Mouse (Mus musculus): Measurements from ENCODE around the gene Gls2.
"Not testable (repeated sequence)": the region's sequence is repeated elsewhere in the genome, so short reads cannot be mapped to it uniquely, and the experiment has no call there.

Gls2 gene

GRCm38 (mm10) chr10:128194551-128195461 is 549 bp downstream of the Gls2 start:
- ATAC-seq (ENCODE audit: low TSS enrichment): peak; percentile 78

- ATAC-seq (ENCODE audit: low TSS enrichment): no peak
These were observed 7.6 kb downstream of the Gls2 start for GRCm38 (mm10) chr10:128201856-128202255.

- ATAC-seq (ENCODE audit: low TSS enrichment): no peak
These were observed 10.7 kb downstream of the Gls2 start for GRCm38 (mm10) chr10:128204941-128205340.

- no peak for ATAC-seq (ENCODE audit: low TSS enrichment)
These were observed 14.1 kb downstream of the Gls2 start for GRCm38 (mm10) chr10:128208326-128208725.

GRCm38 (mm10) chr10:128209311-128210009 is 15.2 kb downstream of the Gls2 start:
- ATAC-seq (ENCODE audit: low TSS enrichment): no peak

GRCm38 (mm10) chr10:128210131-128210530 is 15.9 kb downstream of the Gls2 start:
- no peak for ATAC-seq (ENCODE audit: low TSS enrichment)

GRCm38 (mm10) chr10:128210954-128211353 is 16.7 kb downstream of the Gls2 start:
- ATAC-seq (ENCODE audit: low TSS enrichment): no peak

- ATAC-seq (ENCODE audit: low TSS enrichment): peak; percentile 90
These were observed 17.3 kb downstream of the Gls2 start, which contains the start of gene Spryd4 for GRCm38 (mm10) chr10:128211390-128212108. Gene Spryd4, minus strand, starts transcription at chr10:128211807.

- no peak for ATAC-seq (ENCODE audit: low TSS enrichment)
These were observed 17.9 kb downstream of the Gls2 start for GRCm38 (mm10) chr10:128212148-128212547.

GRCm38 (mm10) chr10:128212871-128213323 is 18.6 kb downstream of the Gls2 start:
- peak; percentile 50 for ATAC-seq (ENCODE audit: low TSS enrichment)

- not testable (repeated sequence) for ATAC-seq (ENCODE audit: low TSS enrichment)
These were observed 19.9 kb downstream of the Gls2 start for GRCm38 (mm10) chr10:128214112-128214511.

GRCm38 (mm10) chr10:128214981-128215380 is 20.7 kb downstream of the Gls2 start:
- ATAC-seq (ENCODE audit: low TSS enrichment): no peak

GRCm38 (mm10) chr10:128218387-128219117 is 24.3 kb downstream of the Gls2 start:
- no peak for ATAC-seq (ENCODE audit: low TSS enrichment)

GRCm38 (mm10) chr10:128221533-128222286 is 27.5 kb downstream of the Gls2 start:
- ATAC-seq (ENCODE audit: low TSS enrichment): no peak

- ATAC-seq (ENCODE audit: low TSS enrichment): no peak
These were observed 30.8 kb downstream of the Gls2 start for GRCm38 (mm10) chr10:128225064-128225463.

GRCm38 (mm10) chr10:128225538-128225937 is 31.3 kb downstream of the Gls2 start, which contains the start of gene Mip:
Gene Mip, plus strand, starts transcription at chr10:128225838.
- ATAC-seq (ENCODE audit: low TSS enrichment): no peak

GRCm38 (mm10) chr10:128227592-128227991 is 33.3 kb downstream of the Gls2 start:
- no peak for ATAC-seq (ENCODE audit: low TSS enrichment)

- ATAC-seq (ENCODE audit: low TSS enrichment): no peak
These were observed 33.8 kb downstream of the Gls2 start for GRCm38 (mm10) chr10:128228009-128228408.

GRCm38 (mm10) chr10:128230582-128230981 is 36.3 kb downstream of the Gls2 start:
- no peak for ATAC-seq (ENCODE audit: low TSS enrichment)

- no peak for ATAC-seq (ENCODE audit: low TSS enrichment)
These were observed 36.9 kb downstream of the Gls2 start for GRCm38 (mm10) chr10:128231146-128231545.

All from frontal cortex, adult (tissue).